Mouse (Mus musculus) lung, postnatal 10 days (tissue): ENCODE results near the gene Prf1.

Experiments
- DNase-seq: peaks from one replicate; pipeline ENCODE4 v3.0.0; 2021

Gene Prf1

GRCm38 (mm10) chr10:61341557-61341956 lies 43.9 kb downstream of the Prf1 start:
- peak; percentile 82 for DNase-seq

GRCm38 (mm10) chr10:61342750-61343149 lies 45.1 kb downstream of the Prf1 start:
- no peak for DNase-seq

- peak; percentile 80 for DNase-seq
Observed at GRCm38 (mm10) chr10:61343950-61344349, 46.3 kb downstream of the Prf1 start.

GRCm38 (mm10) chr10:61345179-61345578 lies 47.5 kb downstream of the Prf1 start:
- no peak for DNase-seq

GRCm38 (mm10) chr10:61346374-61346773 lies 48.7 kb downstream of the Prf1 start:
- DNase-seq, result peak; percentile 39

GRCm38 (mm10) chr10:61351216-61351615 lies 53.6 kb downstream of the Prf1 start:
- DNase-seq, result no peak
